Mouse (Mus musculus) forebrain, embryonic 15.5 days (tissue): ENCODE data around the gene Trp73. TPM values are rescaled to one million over a fixed set of nuclear protein-coding genes. Genes with fewer than 3 reads are reported as not detected.

Experiments
- ATAC-seq: fragments of 200-750 bp; cut with Nextera tagmentation; replicated peaks from 2 replicates; pipeline ENCODE4 v1.8.0; 2017; ENCODE audit warnings: mild to moderate bottlenecking, moderate TSS enrichment, moderate library complexity
- H3K27ac ChIP-seq: fragments of 300-500 bp; sonication (generic); replicated peaks from 2 replicates; pipeline ENCODE4 v1.5.1; 2015; ENCODE audit warnings: mild to moderate bottlenecking, inconsistent platforms
- H3K27me3 ChIP-seq: fragments of 300-500 bp; sonication (generic); 2 replicates; pipeline ENCODE4 v1.6.1; 2015; ENCODE audit warnings: inconsistent platforms
- H3K36me3 ChIP-seq: fragments of 300-500 bp; sonication (generic); 2 replicates; pipeline ENCODE4 v1.6.1; 2015; ENCODE audit warnings: mild to moderate bottlenecking, inconsistent platforms
- H3K4me1 ChIP-seq: fragments of 300-500 bp; sonication (generic); 2 replicates; pipeline ENCODE4 v1.6.1; 2015; ENCODE audit warnings: inconsistent platforms
- H3K4me2 ChIP-seq: fragments of 300-500 bp; sonication (generic); replicated peaks from 2 replicates; pipeline ENCODE4 v1.6.1; 2015; ENCODE audit warnings: mild to moderate bottlenecking, inconsistent platforms
- H3K4me3 ChIP-seq: fragments of 300-500 bp; sonication (generic); 2 replicates; pipeline ENCODE4 v1.5.1; 2015; ENCODE audit warnings: mild to moderate bottlenecking, inconsistent platforms
- H3K9ac ChIP-seq: fragments of 300-500 bp; sonication (generic); replicated peaks from 2 replicates; pipeline ENCODE4 v1.6.1; 2015; ENCODE audit warnings: mild to moderate bottlenecking, inconsistent platforms
- H3K9me3 ChIP-seq: fragments of 300-500 bp; sonication (generic); 2 replicates; pipeline ENCODE4 v1.6.1; 2016; ENCODE audit warnings: inconsistent platforms
- WGBS: fragments of 180-500 bp; shearing (Covaris S2); methylation state at CpG from one replicate; pipeline ENCODE4 v1.1.7; 2015; ENCODE audit warnings: mixed read lengths; 5-methylcytosine and 5-hydroxymethylcytosine counted together
- polyA plus RNA-seq: library from polyadenylated mRNA; unstranded; fragments of >200 nt; fragmentation: Nextera tagmentation; extraction: Ambion mirVana; gene quantifications from 2 replicates; pipeline ENCODE4 v1.2.1, GENCODE M21; 2015

The Trp73 gene
- polyA plus RNA-seq, 1 experiment from 2014 or later: 5.6 TPM

- Histone ChIP-seq H3K36me3 (peaks cover 34% of the 10 kb centered on the region), H3K4me1 (peaks cover 6% of the 10 kb centered on the region)
Observed at GRCm38 (mm10) chr4:154006264-154006663, 133.7 kb downstream of the Trp73 start.

More at GRCm38 (mm10) chr4:154006264-154006663, 133.7 kb downstream of the Trp73 start:
- Histone ChIP-seq H3K9me3 (no peaks in the 10 kb centered on the region), H3K9ac (no peak overlapping the region), H3K27me3 (no peaks in the 10 kb centered on the region), H3K4me3 (no peak overlapping the region), H3K27ac (no peak overlapping the region), H3K4me2 (no peak overlapping the region)
- 93% methylated on average over 6 of the region's 6 CpGs for WGBS
- no peak for ATAC-seq

Other genes with a start within 250 kb of the Trp73 start
- 64.8 and 69.1 TPM in 2 replicates for gene A430005L14Rik, start 183.0 kb downstream of the Trp73 start, polyA plus RNA-seq
- 11.8 and 12.8 TPM in 2 replicates for gene Dffb, start 165.1 kb downstream of the Trp73 start, polyA plus RNA-seq
- 20.0 and 21.7 TPM in 2 replicates for gene Cep104, start 165.0 kb downstream of the Trp73 start, polyA plus RNA-seq
- 25.8 TPM in 2 replicates for gene Lrrc47, start 128.5 kb downstream of the Trp73 start, polyA plus RNA-seq
- gene Smim1, start 114.0 kb downstream of the Trp73 start, polyA plus RNA-seq: 3.6 and 3.8 TPM in 2 replicates
- not detected in 2 replicates for gene Ccdc27, start 97.5 kb downstream of the Trp73 start, polyA plus RNA-seq
- gene Wrap73, start 2.2 kb upstream of the Trp73 start, polyA plus RNA-seq: 58.3 and 62.1 TPM in 2 replicates
- gene Tprgl, start 20.5 kb upstream of the Trp73 start, polyA plus RNA-seq: 164 and 171 TPM in 2 replicates
- gene Megf6, start 30.5 kb upstream of the Trp73 start, polyA plus RNA-seq: 6.4 TPM in 2 replicates
- 0.60 and 0.63 TPM in 2 replicates for gene Arhgef16, start 161.5 kb upstream of the Trp73 start, polyA plus RNA-seq
- gene B230104I21Rik, start 195.9 kb upstream of the Trp73 start, polyA plus RNA-seq: 0.20 TPM in 1 of 2 replicates, not detected in the other